Mouse (Mus musculus): Measurements from ENCODE around the gene Slc23a4.

DNA sequence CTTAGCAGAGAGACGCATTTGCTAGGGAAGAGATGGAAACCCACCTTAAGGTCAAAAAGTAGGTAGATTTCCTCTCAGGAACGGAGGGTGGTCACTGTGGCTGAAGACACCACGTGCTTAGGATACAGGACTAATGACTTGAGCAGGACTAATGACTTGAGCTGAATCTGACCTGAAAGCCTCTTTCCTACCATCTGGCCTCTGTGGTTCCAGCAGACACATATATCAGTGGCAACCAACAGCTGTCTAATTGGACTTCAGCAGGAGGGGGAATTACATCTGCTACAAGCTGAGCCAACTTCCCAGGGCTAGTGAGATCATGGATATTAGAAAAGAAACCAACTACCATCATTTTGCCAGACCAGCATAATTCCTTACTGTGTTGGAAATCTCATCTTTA lies 8.9 kb downstream of the Slc23a4 start:
- TF ChIP-seq CHD2 (IDR thresholded peaks at IDR 0.05; ENCODE audit: low read depth, low read length) (no peak), ZC3H11A (IDR thresholded peaks at IDR 0.05; ENCODE audit: borderline replicate concordance, low read depth, low read length) (no peak), HCFC1 (IDR thresholded peaks at IDR 0.05; ENCODE audit: borderline replicate concordance, insufficient read depth, low read length) (no peak), ZNF384 (IDR thresholded peaks at IDR 0.05; ENCODE audit: low read depth, low read length) (no peak), MAFK (IDR thresholded peaks at IDR 0.05; ENCODE audit: insufficient read depth, low read depth, low read length) (no peak)
